Comparison of ENCODE assay signal across 10 mouse cellular contexts in genomic region chr11:88594010-88594409, GRCm38 (mm10).
DNase-seq lines count a peak whose midpoint lies in the region; ATAC-seq and TF ChIP-seq lines count a peak whose summit lies in the region.
"Had no signal": no experiment of that assay in that cellular context is flagged by ENCODE, and none has a peak within 500 bp of the region (broad histone marks: within the 10 kb centered on the region; RNA-seq: fewer than 3 reads in every experiment).

No protein-coding gene starts in this region.

- TF ChIP-seq CTCF in kidney, adult 2 months (conservative IDR thresholded peaks at IDR 0.05; ENCODE audit: insufficient read depth, insufficient read length, low read depth, low read length) = no peak

- no peak for TF ChIP-seq POLR2A in kidney, adult 2 months (IDR thresholded peaks at IDR 0.05; ENCODE audit: low read depth, low read length)

- H3K9me3 ChIP-seq in kidney, embryonic 15.5 days (replicated peaks) = no peaks in the 10 kb centered on the region
- H3K9me3 ChIP-seq in forebrain, embryonic 14.5 days (replicated peaks; ENCODE audit: control insufficient read depth, low read length) = no peaks in the 10 kb centered on the region
- no peaks in the 10 kb centered on the region for H3K9me3 ChIP-seq in neural tube, embryonic 12.5 days

- H3K36me3 ChIP-seq in kidney, embryonic 15.5 days = peaks cover 11% of the 10 kb centered on the region
- no peaks in the 10 kb centered on the region; the same call in 1 of the 2 replicates for H3K36me3 ChIP-seq in kidney, adult 2 months (ENCODE audit: control insufficient read depth, insufficient read depth, low read length)
- H3K36me3 ChIP-seq in forebrain, embryonic 14.5 days (ENCODE audit: control insufficient read depth, insufficient read depth, low read length) = peaks cover 8% of the 10 kb centered on the region; the same call in 1 of the 2 replicates
- H3K36me3 ChIP-seq in neural tube, embryonic 12.5 days = 0 out of 2 replicates have a peak, but pooled peaks cover 5% of the 10 kb centered on the region

- no peak overlapping the region for H3K4me3 ChIP-seq in kidney, embryonic 15.5 days (replicated peaks)
- no peak overlapping the region for H3K4me3 ChIP-seq in kidney, adult 2 months (ENCODE audit: insufficient read depth, low read depth, low read length)
- no peak overlapping the region for H3K4me3 ChIP-seq in forebrain, embryonic 14.5 days (ENCODE audit: low read depth, low read length)
- no peak overlapping the region for H3K4me3 ChIP-seq in neural tube, embryonic 12.5 days

- no peak overlapping the region for H3K9ac ChIP-seq in kidney, embryonic 15.5 days
- H3K9ac ChIP-seq in forebrain, embryonic 14.5 days (ENCODE audit: low read length) = no peak overlapping the region
- H3K9ac ChIP-seq in neural tube, embryonic 12.5 days = no peak overlapping the region

- H3K27ac ChIP-seq in kidney, embryonic 15.5 days = peak overlapping the region; percentile 89
- H3K27ac ChIP-seq in kidney, adult 2 months (ENCODE audit: insufficient read depth, low read depth, low read length) = no peak overlapping the region
- H3K27ac ChIP-seq in forebrain, embryonic 14.5 days (ENCODE audit: low read depth, low read length) = peak overlapping the region; percentile 39; the same call in 1 of the 2 replicates
- peak overlapping the region; percentile 26; the same call in 1 of the 2 replicates for H3K27ac ChIP-seq in neural tube, embryonic 12.5 days

- no peak overlapping the region for H3K4me2 ChIP-seq in kidney, embryonic 15.5 days
- H3K4me2 ChIP-seq in forebrain, embryonic 14.5 days (ENCODE audit: low read length) = no peak overlapping the region
- peak overlapping the region; percentile 33; the same call in 1 of the 2 replicates for H3K4me2 ChIP-seq in neural tube, embryonic 12.5 days (replicated peaks)

- H3K4me1 ChIP-seq in kidney, embryonic 15.5 days = peaks cover 84% of the 10 kb centered on the region
- peaks cover 21% of the 10 kb centered on the region for H3K4me1 ChIP-seq in kidney, adult 2 months (ENCODE audit: control insufficient read depth, insufficient read depth, low read length)
- H3K4me1 ChIP-seq in forebrain, embryonic 14.5 days (ENCODE audit: control insufficient read depth, insufficient read depth, low read length) = peaks cover 32% of the 10 kb centered on the region
- H3K4me1 ChIP-seq in neural tube, embryonic 12.5 days = peaks cover 70% of the 10 kb centered on the region

- 8% methylated on average over 8 of the region's 8 CpGs for WGBS in kidney, embryonic 15.5 days
- WGBS in kidney, adult 2 months = 34% methylated on average over 8 of the region's 8 CpGs
- 29% methylated on average over 8 of the region's 8 CpGs for WGBS in forebrain, embryonic 14.5 days
- 6% methylated on average over 7 of the region's 8 CpGs for WGBS in neural tube, embryonic 12.5 days

- no peak for ATAC-seq in kidney, embryonic 15.5 days (replicated peaks; ENCODE audit: low FRiP score)
- no peak for ATAC-seq in forebrain, embryonic 14.5 days
- ATAC-seq in neural tube, embryonic 12.5 days (ENCODE audit: low FRiP score, low read depth) = peak; percentile 54; the same call in 1 of the 2 replicates

- no peak for DNase-seq in kidney, adult 2 months
- DNase-seq in WW6 (ENCODE audit: low read depth, low spot score) = peak; percentile 74
- no peak for DNase-seq in forebrain, embryonic 14.5 days (ENCODE audit: low spot score)
- DNase-seq in right cerebral cortex, postnatal 10 days (ENCODE audit: low spot score in 2 of 2) = no peak
- DNase-seq in T-cell, adult 2 months (ENCODE audit: low spot score) = no peak
- DNase-seq in natural killer cell, adult 2 months (ENCODE audit: low spot score in 2 of 2) = no peak
- DNase-seq: kidney, postnatal 14 days; lung, postnatal 10 days had no signal

- no peaks in the 10 kb centered on the region for H3K27me3 ChIP-seq in kidney, embryonic 15.5 days
- no peaks in the 10 kb centered on the region for H3K27me3 ChIP-seq in kidney, adult 2 months (replicated peaks; ENCODE audit: control insufficient read depth, insufficient read depth, low read length)
- H3K27me3 ChIP-seq in forebrain, embryonic 14.5 days (replicated peaks; ENCODE audit: control insufficient read depth, insufficient read depth, low read length) = no peaks in the 10 kb centered on the region
- no peaks in the 10 kb centered on the region for H3K27me3 ChIP-seq in neural tube, embryonic 12.5 days (replicated peaks)
